Mouse (Mus musculus): Measurements from ENCODE around the gene Olfr965.
"Not testable (repeated sequence)": the region's sequence is repeated elsewhere in the genome, so short reads cannot be mapped to it uniquely, and the experiment has no call there.

Gene Olfr965

GRCm38 (mm10) chr9:39711053-39711452 is at the start of gene Olfr965:
Gene Olfr965, plus strand, starts transcription at chr9:39711353.
- DNase-seq (ENCODE audit: low spot score in 2 of 2), result no peak

GRCm38 (mm10) chr9:39666905-39667304 is 44.2 kb upstream of the Olfr965 start, which contains the start of gene Olfr963:
Gene Olfr963, plus strand, starts transcription at chr9:39667205.
- no peak for DNase-seq (ENCODE audit: low spot score in 2 of 2)

- DNase-seq (ENCODE audit: low spot score in 2 of 2), result no peak
Observed at GRCm38 (mm10) chr9:39669723-39670122, 41.4 kb upstream of the Olfr965 start.

- DNase-seq (ENCODE audit: low spot score in 2 of 2), result no peak
Observed at GRCm38 (mm10) chr9:39674820-39675219, 36.3 kb upstream of the Olfr965 start.

GRCm38 (mm10) chr9:39678557-39678956 is 32.6 kb upstream of the Olfr965 start:
- no peak for DNase-seq (ENCODE audit: low spot score in 2 of 2)

GRCm38 (mm10) chr9:39679280-39679679 is 31.9 kb upstream of the Olfr965 start:
- no peak for DNase-seq (ENCODE audit: low spot score in 2 of 2)

- DNase-seq (ENCODE audit: low spot score in 2 of 2), result not testable (repeated sequence)
Observed at GRCm38 (mm10) chr9:39701123-39701522, 10.0 kb upstream of the Olfr965 start.

GRCm38 (mm10) chr9:39707017-39707416 is 4.1 kb upstream of the Olfr965 start, which contains the start of gene Olfr149:
Gene Olfr149, minus strand, starts transcription at chr9:39707117.
- DNase-seq (ENCODE audit: low spot score in 2 of 2), result no peak

GRCm38 (mm10) chr9:39708958-39709357 is 2.2 kb upstream of the Olfr965 start:
- no peak for DNase-seq (ENCODE audit: low spot score in 2 of 2)

GRCm38 (mm10) chr9:39730678-39731077 is 19.5 kb downstream of the Olfr965 start, which contains the start of gene Olfr150:
Gene Olfr150, plus strand, starts transcription at chr9:39730978.
- no peak for DNase-seq (ENCODE audit: low spot score in 2 of 2)

- DNase-seq (ENCODE audit: low spot score in 2 of 2), result no peak
Observed at GRCm38 (mm10) chr9:39740741-39741140, 29.6 kb downstream of the Olfr965 start.

GRCm38 (mm10) chr9:39745949-39746348 is 34.8 kb downstream of the Olfr965 start, which contains the start of gene Olfr967:
Gene Olfr967, plus strand, starts transcription at chr9:39746249.
- DNase-seq (ENCODE audit: low spot score in 2 of 2), result no peak

- no peak for DNase-seq (ENCODE audit: low spot score in 2 of 2)
Observed at GRCm38 (mm10) chr9:39746428-39746827, 35.3 kb downstream of the Olfr965 start.

Data from natural killer cell, adult 2 months (primary cell).